Mouse (Mus musculus) E14TG2a.4 (cell line): ENCODE measurements around the gene Syt9.

Experiments
- CTCF ChIP-seq: conservative IDR thresholded peaks from 2 replicates; pipeline ENCODE4 v1.5.1; 2014; ENCODE audit warnings: low read length
- NANOG ChIP-seq: IDR thresholded peaks from 2 replicates; pipeline ENCODE4 v1.6.1; 2014; ENCODE audit warnings: borderline replicate concordance, low read length, mixed read lengths

- no peak for TF ChIP-seq CTCF
- no peak for TF ChIP-seq NANOG
Measured at GRCm38 (mm10) chr7:107516704-107517410, 146.3 kb downstream of the Syt9 start.
